Mouse (Mus musculus): ENCODE results near the gene Pitpna.

DNA sequence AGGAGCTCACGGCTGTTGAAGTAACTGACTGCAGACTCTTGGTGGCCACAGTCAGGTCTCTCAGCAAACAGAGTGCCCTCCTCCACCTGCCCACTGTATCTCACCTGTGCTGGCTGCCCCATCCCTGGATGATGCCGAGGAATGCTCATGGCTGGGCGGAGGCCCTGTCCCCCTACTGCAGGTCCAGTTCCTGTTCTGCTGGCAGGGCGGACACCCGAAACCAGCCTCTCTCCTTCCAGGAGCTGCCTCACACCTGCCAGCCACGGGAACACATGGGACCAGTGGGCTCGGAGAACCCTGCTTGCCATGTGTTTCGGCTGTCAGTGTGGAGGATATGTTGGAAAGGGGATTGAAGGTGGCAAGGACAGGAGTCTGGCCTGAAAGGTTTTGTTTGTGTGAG, 47.7 kb upstream of the Pitpna start:
- TF ChIP-seq MAX (IDR thresholded peaks at IDR 0.05; ENCODE audit: low read length), result no peak
- no peak for TF ChIP-seq MEF2A (IDR thresholded peaks at IDR 0.05; ENCODE audit: extremely low read depth, insufficient replicate concordance, low read depth, low read length, poor library complexity, severe bottlenecking)
- TF ChIP-seq SMC3 (IDR thresholded peaks at IDR 0.05; ENCODE audit: low read depth, low read length), result no peak
- TF ChIP-seq ETS1 (IDR thresholded peaks at IDR 0.05; ENCODE audit: low read depth, low read length), result no peak
- TF ChIP-seq CTCF (IDR thresholded peaks at IDR 0.05 in 2 of 3, conservative IDR thresholded peaks at IDR 0.05 in 1 of 3; ENCODE audit: control insufficient read depth in 1 of 3, insufficient read depth in 1 of 3, low read depth in 2 of 3, low read length in 3 of 3, poor library complexity in 1 of 3, severe bottlenecking in 1 of 3), result no peak
- no peak for TF ChIP-seq MYC (IDR thresholded peaks at IDR 0.05; ENCODE audit: low read depth, low read length)
- no peak for TF ChIP-seq TCF12 (IDR thresholded peaks at IDR 0.05; ENCODE audit: low read depth, low read length)
- no peak for TF ChIP-seq EP300 (IDR thresholded peaks at IDR 0.05; ENCODE audit: low read depth in 1 of 2, low read length in 2 of 2)
- no peak for TF ChIP-seq GABPA (IDR thresholded peaks at IDR 0.05; ENCODE audit: low read depth, low read length)
- no peak for TF ChIP-seq UBTF (IDR thresholded peaks at IDR 0.05; ENCODE audit: borderline replicate concordance, insufficient read depth, low read depth, low read length)
- TF ChIP-seq E2F4 (IDR thresholded peaks at IDR 0.05; ENCODE audit: borderline replicate concordance, low read depth, low read length), result no peak
- TF ChIP-seq MXI1 (IDR thresholded peaks at IDR 0.05; ENCODE audit: low read depth, low read length), result no peak

All from MEL (cell line).